Mouse (Mus musculus) limb, embryonic 10.5 days (tissue): ENCODE measurements around the gene Prf1. TPM values are rescaled to one million over a fixed set of nuclear protein-coding genes. Genes with fewer than 3 reads are reported as not detected.

ENCODE experiments used
- DNase-seq: peaks from one replicate; pipeline ENCODE4 v3.0.0-alpha.2; 2017; ENCODE audit warnings: low spot score
- H3K27ac ChIP-seq: fragments of 300-500 bp; sonication (generic); 2 replicates; pipeline ENCODE4 v1.5.1; 2016; ENCODE audit warnings: mild to moderate bottlenecking
- H3K27me3 ChIP-seq: fragments of 300-500 bp; sonication (generic); 2 replicates; pipeline ENCODE4 v1.6.1; 2016; ENCODE audit warnings: low read depth, mild to moderate bottlenecking; ENCODE audit not compliant: poor library complexity, severe bottlenecking
- H3K36me3 ChIP-seq: fragments of 300-500 bp; sonication (generic); 2 replicates; pipeline ENCODE4 v1.6.1; 2016; ENCODE audit warnings: mild to moderate bottlenecking, moderate library complexity
- H3K4me1 ChIP-seq: fragments of 300-500 bp; sonication (generic); 2 replicates; pipeline ENCODE4 v1.6.1; 2016
- H3K4me3 ChIP-seq: fragments of 300-500 bp; sonication (generic); 2 replicates; pipeline ENCODE4 v1.5.1; 2016; ENCODE audit warnings: mild to moderate bottlenecking, moderate library complexity
- H3K9me3 ChIP-seq: fragments of 300-500 bp; sonication (generic); replicated peaks from 2 replicates; pipeline ENCODE4 v1.6.1; 2016; ENCODE audit warnings: mild to moderate bottlenecking
- WGBS: fragments of 180-500 bp; shearing (Covaris S2); methylation state at CpG from one replicate; pipeline ENCODE4 v1.1.7; 2016; 5-methylcytosine and 5-hydroxymethylcytosine counted together
- polyA plus RNA-seq: library from polyadenylated mRNA; unstranded; fragments of >200 nt; fragmentation: Nextera tagmentation; extraction: Ambion mirVana; gene quantifications from 2 replicates; pipeline ENCODE4 v1.2.1, GENCODE M21; 2016

The Prf1 gene
- polyA plus RNA-seq, 1 experiment from 2014 or later = not detected

GRCm38 (mm10) chr10:61327545-61327944 is 29.9 kb downstream of the Prf1 start:
- Histone ChIP-seq H3K27ac (peak overlapping the region; percentile 53), H3K4me1 (peaks cover 23% of the 10 kb centered on the region), H3K27me3 (no peaks in the 10 kb centered on the region), H3K36me3 (0 out of 2 replicates have a peak, but pooled peaks cover 13% of the 10 kb centered on the region), H3K9me3 (0 out of 2 replicates have a peak, but pooled peaks cover 2% of the 10 kb centered on the region), H3K4me3 (no peak overlapping the region)
- 91% methylated on average over 10 of the region's 10 CpGs for WGBS
- no peak for DNase-seq

- H3K4me1 ChIP-seq = peaks cover 23% of the 10 kb centered on the region
- H3K4me3 ChIP-seq = no peak overlapping the region
- peaks cover 12% of the 10 kb centered on the region; the same call in 1 of the 2 replicates for H3K36me3 ChIP-seq
- DNase-seq = no peak
- no peaks in the 10 kb centered on the region for H3K27me3 ChIP-seq
- WGBS = 40% methylated on average over 7 of the region's 7 CpGs
- H3K9me3 ChIP-seq = no peaks in the 10 kb centered on the region
- no peak overlapping the region for H3K27ac ChIP-seq
Observed at GRCm38 (mm10) chr10:61328927-61329326, 31.3 kb downstream of the Prf1 start.

GRCm38 (mm10) chr10:61331046-61331445 is 33.4 kb downstream of the Prf1 start:
- 93% methylated on average over 5 of the region's 5 CpGs for WGBS
- H3K27ac ChIP-seq = no peak overlapping the region

GRCm38 (mm10) chr10:61334545-61334944 is 36.9 kb downstream of the Prf1 start:
- Histone ChIP-seq H3K4me1 (no peaks in the 10 kb centered on the region), H3K27me3 (no peaks in the 10 kb centered on the region), H3K36me3 (peaks cover 20% of the 10 kb centered on the region), H3K27ac (no peak overlapping the region), H3K4me3 (no peak overlapping the region), H3K9me3 (no peaks in the 10 kb centered on the region)
- 84% methylated on average over 7 of the region's 7 CpGs for WGBS
- no peak for DNase-seq

More at GRCm38 (mm10) chr10:61331046-61331445, 33.4 kb downstream of the Prf1 start:
- peaks cover 12% of the 10 kb centered on the region for H3K36me3 ChIP-seq
- H3K27me3 ChIP-seq = no peaks in the 10 kb centered on the region
- no peak overlapping the region for H3K4me3 ChIP-seq
- DNase-seq = no peak
- no peaks in the 10 kb centered on the region for H3K9me3 ChIP-seq
- peaks cover 18% of the 10 kb centered on the region for H3K4me1 ChIP-seq

- peak; percentile 94 for DNase-seq
- Histone ChIP-seq H3K9me3 (no peaks in the 10 kb centered on the region), H3K4me3 (no peak overlapping the region), H3K4me1 (no peaks in the 10 kb centered on the region), H3K27me3 (no peaks in the 10 kb centered on the region), H3K36me3 (peaks cover 29% of the 10 kb centered on the region), H3K27ac (no peak overlapping the region)
- 23% methylated on average over 6 of the region's 6 CpGs for WGBS
Observed at GRCm38 (mm10) chr10:61336137-61336536, 38.5 kb downstream of the Prf1 start.

GRCm38 (mm10) chr10:61336592-61336991 is 39.0 kb downstream of the Prf1 start:
- Histone ChIP-seq H3K9me3 (no peaks in the 10 kb centered on the region), H3K4me3 (no peak overlapping the region), H3K36me3 (peaks cover 29% of the 10 kb centered on the region), H3K27ac (no peak overlapping the region), H3K27me3 (no peaks in the 10 kb centered on the region), H3K4me1 (no peaks in the 10 kb centered on the region)
- 76% methylated on average over 5 of the region's 5 CpGs for WGBS
- no peak for DNase-seq

GRCm38 (mm10) chr10:61337665-61338064 is 40.0 kb downstream of the Prf1 start:
- H3K27ac ChIP-seq = no peak overlapping the region
- 0 out of 2 replicates have a peak, but pooled peaks cover 2% of the 10 kb centered on the region for H3K4me1 ChIP-seq
- no peaks in the 10 kb centered on the region for H3K27me3 ChIP-seq
- DNase-seq = no peak
- H3K9me3 ChIP-seq = no peaks in the 10 kb centered on the region
- peaks cover 33% of the 10 kb centered on the region for H3K36me3 ChIP-seq
- 90% methylated on average over 11 of the region's 11 CpGs for WGBS
- no peak overlapping the region for H3K4me3 ChIP-seq

GRCm38 (mm10) chr10:61339216-61339615 is 41.6 kb downstream of the Prf1 start:
- H3K27ac ChIP-seq = no peak overlapping the region
- no peak overlapping the region for H3K4me3 ChIP-seq
- WGBS = 93% methylated on average over 9 of the region's 9 CpGs
- DNase-seq = no peak
- 0 out of 2 replicates have a peak, but pooled peaks cover 2% of the 10 kb centered on the region for H3K4me1 ChIP-seq
- peaks cover 24% of the 10 kb centered on the region for H3K36me3 ChIP-seq
- no peaks in the 10 kb centered on the region for H3K27me3 ChIP-seq
- H3K9me3 ChIP-seq = no peaks in the 10 kb centered on the region

GRCm38 (mm10) chr10:61340247-61340646 is 42.6 kb downstream of the Prf1 start:
- WGBS = 71% methylated on average over 9 of the region's 9 CpGs
- 0 out of 2 replicates have a peak, but pooled peaks cover 2% of the 10 kb centered on the region for H3K4me1 ChIP-seq
- no peak for DNase-seq

GRCm38 (mm10) chr10:61341045-61341444 is 43.4 kb downstream of the Prf1 start:
- WGBS = 93% methylated on average over 5 of the region's 5 CpGs
- Histone ChIP-seq H3K9me3 (no peaks in the 10 kb centered on the region), H3K36me3 (peaks cover 27% of the 10 kb centered on the region), H3K4me1 (peaks cover 6% of the 10 kb centered on the region), H3K27me3 (no peaks in the 10 kb centered on the region), H3K4me3 (no peak overlapping the region), H3K27ac (no peak overlapping the region)
- DNase-seq = no peak

More at GRCm38 (mm10) chr10:61340247-61340646, 42.6 kb downstream of the Prf1 start:
- H3K27ac ChIP-seq = no peak overlapping the region
- H3K27me3 ChIP-seq = no peaks in the 10 kb centered on the region
- H3K4me3 ChIP-seq = no peak overlapping the region
- H3K36me3 ChIP-seq = peaks cover 26% of the 10 kb centered on the region
- H3K9me3 ChIP-seq = no peaks in the 10 kb centered on the region

- peaks cover 27% of the 10 kb centered on the region for H3K36me3 ChIP-seq
- H3K4me1 ChIP-seq = peaks cover 11% of the 10 kb centered on the region
- peak; percentile 78 for DNase-seq
- WGBS = 78% methylated on average over 6 of the region's 6 CpGs
- H3K27me3 ChIP-seq = no peaks in the 10 kb centered on the region
- H3K9me3 ChIP-seq = no peaks in the 10 kb centered on the region
- no peak overlapping the region for H3K27ac ChIP-seq
- H3K4me3 ChIP-seq = no peak overlapping the region
Observed at GRCm38 (mm10) chr10:61341557-61341956, 43.9 kb downstream of the Prf1 start.

GRCm38 (mm10) chr10:61342750-61343149 is 45.1 kb downstream of the Prf1 start:
- Histone ChIP-seq H3K36me3 (peaks cover 37% of the 10 kb centered on the region), H3K4me3 (no peak overlapping the region), H3K4me1 (peaks cover 23% of the 10 kb centered on the region), H3K9me3 (no peaks in the 10 kb centered on the region), H3K27ac (no peak overlapping the region), H3K27me3 (no peaks in the 10 kb centered on the region)
- no peak for DNase-seq
- WGBS = 89% methylated on average over 13 of the region's 13 CpGs

GRCm38 (mm10) chr10:61343950-61344349 is 46.3 kb downstream of the Prf1 start:
- no peak overlapping the region for H3K4me3 ChIP-seq
- no peaks in the 10 kb centered on the region for H3K27me3 ChIP-seq
- WGBS = 66% methylated on average over 8 of the region's 8 CpGs
- peak; percentile 72 for DNase-seq
- peaks cover 43% of the 10 kb centered on the region for H3K36me3 ChIP-seq
- no peaks in the 10 kb centered on the region for H3K9me3 ChIP-seq
- no peak overlapping the region for H3K27ac ChIP-seq
- peaks cover 23% of the 10 kb centered on the region for H3K4me1 ChIP-seq

- no peak overlapping the region for H3K27ac ChIP-seq
- H3K4me1 ChIP-seq = peaks cover 23% of the 10 kb centered on the region
- H3K4me3 ChIP-seq = no peak overlapping the region
- H3K27me3 ChIP-seq = no peaks in the 10 kb centered on the region
- H3K36me3 ChIP-seq = peaks cover 51% of the 10 kb centered on the region
- no peak for DNase-seq
- no peaks in the 10 kb centered on the region for H3K9me3 ChIP-seq
- WGBS = 76% methylated on average over 8 of the region's 8 CpGs
Observed at GRCm38 (mm10) chr10:61345179-61345578, 47.5 kb downstream of the Prf1 start.
